Mouse (Mus musculus): ENCODE measurements around the gene Zic5.
"Not testable (repeated sequence)": the region's sequence is repeated elsewhere in the genome, so short reads cannot be mapped to it uniquely, and the experiment has no call there.

Gene Zic5

GRCm38 (mm10) chr14:122463734-122464341, 1.6 kb downstream of the Zic5 start:
- not testable (repeated sequence) for DNase-seq

- DNase-seq = no peak
Measured at GRCm38 (mm10) chr14:122463080-122463691, 2.3 kb downstream of the Zic5 start.

- no peak for DNase-seq
Measured at GRCm38 (mm10) chr14:122462689-122463079, 2.8 kb downstream of the Zic5 start.

- DNase-seq = no peak
Measured at GRCm38 (mm10) chr14:122461966-122462365, 3.5 kb downstream of the Zic5 start.

GRCm38 (mm10) chr14:122461500-122461899, 4.0 kb downstream of the Zic5 start:
- DNase-seq = no peak

- DNase-seq = no peak
Measured at GRCm38 (mm10) chr14:122460226-122460625, 5.3 kb downstream of the Zic5 start.

- no peak for DNase-seq
Measured at GRCm38 (mm10) chr14:122459776-122460175, 5.7 kb downstream of the Zic5 start.

GRCm38 (mm10) chr14:122459332-122459731, 6.1 kb downstream of the Zic5 start:
- not testable (repeated sequence) for DNase-seq

GRCm38 (mm10) chr14:122455562-122455958, 9.9 kb downstream of the Zic5 start:
- no peak for DNase-seq

- DNase-seq = no peak
Measured at GRCm38 (mm10) chr14:122454901-122455561, 10.4 kb downstream of the Zic5 start.

GRCm38 (mm10) chr14:122453996-122454738, 11.3 kb downstream of the Zic5 start:
- DNase-seq = no peak

- DNase-seq = peak; percentile 62
Measured at GRCm38 (mm10) chr14:122453388-122453995, 12.0 kb downstream of the Zic5 start.

- DNase-seq = no peak
Measured at GRCm38 (mm10) chr14:122452701-122453387, 12.6 kb downstream of the Zic5 start.

GRCm38 (mm10) chr14:122451551-122452145, 13.8 kb downstream of the Zic5 start:
- no peak for DNase-seq

GRCm38 (mm10) chr14:122450496-122451382, 14.7 kb downstream of the Zic5 start, which contains the start of gene Gm5089:
Gm5089 (minus strand) TSS chr14:122451115.
- DNase-seq = peak; percentile 63

- DNase-seq = no peak
Measured at GRCm38 (mm10) chr14:122449601-122450495, 15.6 kb downstream of the Zic5 start.

- DNase-seq = no peak
Measured at GRCm38 (mm10) chr14:122436850-122437249, 28.6 kb downstream of the Zic5 start.

GRCm38 (mm10) chr14:122434039-122434438, 31.4 kb downstream of the Zic5 start:
- DNase-seq = no peak

- DNase-seq = no peak
Measured at GRCm38 (mm10) chr14:122432558-122432957, 32.9 kb downstream of the Zic5 start.

- DNase-seq = no peak
Measured at GRCm38 (mm10) chr14:122427654-122428053, 37.8 kb downstream of the Zic5 start.
